Mouse (Mus musculus): ENCODE data around the gene Nkain1.
A peak's percentile ranks its signal among the peaks of the same experiment; 100 is the strongest.

Nkain1 gene

DNA sequence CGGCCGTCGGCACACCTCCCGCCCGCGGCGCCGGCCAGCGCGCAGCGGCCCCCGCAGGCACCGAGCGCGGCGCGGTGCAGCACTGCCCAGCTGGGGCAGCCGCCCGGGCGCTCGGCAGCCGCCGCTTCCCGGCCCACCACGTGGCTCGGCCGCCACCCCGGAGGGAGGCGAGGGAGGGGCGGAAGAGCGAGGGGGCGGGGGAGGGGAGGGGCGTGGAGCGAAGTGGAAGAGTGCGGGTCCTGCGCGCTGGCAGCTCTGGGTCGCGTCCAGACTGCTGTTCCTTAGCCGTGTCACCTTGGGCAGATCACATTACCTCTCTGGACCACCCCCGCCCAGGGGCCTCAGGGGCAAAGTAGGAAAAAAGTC, at the start of gene Nkain1:
TSS of gene Nkain1 (minus strand) at position 126 of the 366 bp plus-strand sequence.
- DNase-seq (ENCODE audit: low spot score) = no peak

DNA sequence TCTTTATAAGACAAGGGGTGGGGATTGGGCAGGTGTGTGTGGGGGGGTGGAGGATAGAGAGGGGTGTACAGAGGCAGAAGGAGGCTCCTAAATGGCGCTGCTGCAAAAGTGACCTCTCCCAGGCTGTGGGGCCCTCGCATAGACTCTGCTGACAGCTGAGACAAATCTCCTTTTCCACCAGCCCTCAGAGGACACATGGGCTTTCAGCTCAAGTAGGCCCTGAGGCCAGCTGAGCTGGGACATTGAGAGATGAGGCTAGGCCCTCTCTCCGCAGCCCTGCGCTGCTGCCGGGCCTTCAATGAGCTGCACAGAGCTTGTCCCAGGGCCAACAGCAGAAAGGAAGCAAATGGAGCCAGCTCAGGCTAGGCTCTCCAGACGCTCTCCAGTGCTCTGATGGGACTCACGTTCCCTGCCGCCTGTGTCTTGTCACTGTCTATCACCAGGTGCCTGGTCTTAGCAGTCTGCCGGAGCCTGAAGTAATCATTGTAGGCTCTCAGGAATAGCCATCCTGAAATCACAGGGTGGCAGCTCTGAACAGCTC, 4.8 kb upstream of the Nkain1 start:
- no peak for DNase-seq (ENCODE audit: low spot score)

DNA sequence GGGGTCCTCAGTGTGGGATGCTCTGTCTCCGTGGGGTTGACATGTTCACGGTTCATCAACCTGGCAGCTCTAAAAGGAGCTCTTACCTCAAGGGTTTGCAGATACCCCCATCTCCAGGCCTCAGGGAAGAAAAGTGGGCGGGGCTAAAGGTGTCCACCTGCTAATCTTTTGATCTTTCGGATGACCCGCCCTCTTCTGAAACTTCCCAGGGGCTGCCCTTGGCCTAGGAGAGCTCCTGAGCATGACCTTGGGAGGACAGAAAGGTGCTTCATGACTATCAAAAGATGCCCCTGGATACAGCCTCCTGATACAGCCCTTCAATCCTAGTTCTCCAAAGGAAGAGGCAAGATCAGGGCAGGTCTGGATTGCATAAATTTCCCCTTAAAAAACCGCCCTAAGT, 3.1 kb upstream of the Nkain1 start:
- DNase-seq (ENCODE audit: low spot score) = no peak

DNA sequence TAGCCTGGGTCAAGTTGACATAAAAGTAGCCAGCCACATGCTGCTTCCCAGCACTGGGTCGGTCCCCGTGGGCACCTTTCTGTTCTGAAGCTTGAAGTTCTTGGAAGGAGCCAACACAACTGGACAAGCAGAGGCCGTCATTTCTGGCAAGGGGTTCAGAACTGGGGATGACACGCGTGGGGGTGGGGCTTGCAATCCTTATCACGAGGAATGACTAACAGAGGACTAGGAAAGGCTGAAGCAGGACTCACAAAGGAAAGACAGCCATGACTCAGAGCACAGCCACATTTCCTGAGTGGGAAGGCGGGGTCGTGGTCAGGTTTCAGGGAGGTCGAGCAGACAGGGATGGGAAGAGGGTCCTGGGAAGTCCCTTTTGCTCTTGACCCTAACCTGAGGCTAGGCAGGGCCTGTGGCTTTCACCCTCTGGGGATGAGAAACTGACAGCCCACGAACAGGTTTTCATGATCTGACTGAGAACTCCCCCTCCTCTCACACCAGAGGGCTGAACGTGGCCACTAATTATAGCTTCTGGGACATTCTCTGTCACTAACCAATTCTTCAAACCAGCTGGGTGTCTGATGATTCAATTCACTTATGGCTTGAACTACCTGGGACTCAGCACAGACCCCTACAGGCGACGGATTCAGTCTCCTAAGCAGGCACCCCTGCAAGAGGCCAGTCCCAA, 2.4 kb upstream of the Nkain1 start:
- peak; percentile 13 for DNase-seq (ENCODE audit: low spot score)

DNA sequence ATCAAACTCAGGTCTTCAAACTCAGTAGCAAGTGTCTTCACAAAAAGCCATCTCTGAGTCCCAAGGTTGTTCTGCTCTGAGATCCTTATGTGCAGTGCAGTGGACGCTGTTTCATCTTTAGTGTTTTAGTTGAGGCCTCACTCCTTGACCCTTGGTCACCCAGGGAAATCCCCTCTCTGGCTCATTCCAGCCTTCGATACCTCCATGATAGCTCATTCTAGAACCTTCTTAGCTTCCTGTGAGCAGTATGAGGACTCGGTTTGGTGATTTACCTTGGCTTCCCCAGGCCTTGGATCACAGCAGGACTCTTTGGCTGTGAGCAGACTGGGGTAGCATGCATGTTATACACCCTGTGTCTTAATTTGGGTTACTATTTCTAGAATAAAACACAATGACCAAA, 1.6 kb upstream of the Nkain1 start:
- no peak for DNase-seq (ENCODE audit: low spot score)

DNA sequence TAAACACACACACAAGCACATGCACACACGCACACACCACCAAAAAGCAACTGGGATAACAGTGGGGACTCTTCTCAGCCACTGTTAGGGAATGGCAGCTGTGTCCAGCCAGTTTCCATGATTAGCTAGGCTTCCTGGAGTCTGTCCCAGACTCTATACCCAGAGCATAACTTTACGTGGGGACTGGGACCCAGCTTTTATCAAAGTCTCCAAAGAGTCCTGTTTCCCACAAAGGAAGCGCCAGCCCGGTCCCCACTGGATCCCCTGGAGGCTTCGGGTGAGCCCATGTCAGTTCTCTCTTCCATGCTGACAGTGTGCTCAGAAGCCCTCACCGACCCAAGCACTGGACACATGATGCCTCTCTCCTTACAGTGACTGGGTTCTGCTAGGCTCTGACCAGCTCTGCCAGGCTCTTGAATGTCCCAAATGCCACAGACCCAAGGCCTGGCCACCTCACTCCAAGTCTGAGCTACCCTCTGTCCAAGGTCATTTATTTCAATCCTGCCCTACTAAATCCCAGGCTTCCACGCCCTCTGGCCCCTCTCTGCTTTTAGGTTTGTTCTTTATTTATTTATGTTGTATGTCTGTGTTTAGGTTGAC, 988 bp upstream of the Nkain1 start:
- no peak for DNase-seq (ENCODE audit: low spot score)

DNA sequence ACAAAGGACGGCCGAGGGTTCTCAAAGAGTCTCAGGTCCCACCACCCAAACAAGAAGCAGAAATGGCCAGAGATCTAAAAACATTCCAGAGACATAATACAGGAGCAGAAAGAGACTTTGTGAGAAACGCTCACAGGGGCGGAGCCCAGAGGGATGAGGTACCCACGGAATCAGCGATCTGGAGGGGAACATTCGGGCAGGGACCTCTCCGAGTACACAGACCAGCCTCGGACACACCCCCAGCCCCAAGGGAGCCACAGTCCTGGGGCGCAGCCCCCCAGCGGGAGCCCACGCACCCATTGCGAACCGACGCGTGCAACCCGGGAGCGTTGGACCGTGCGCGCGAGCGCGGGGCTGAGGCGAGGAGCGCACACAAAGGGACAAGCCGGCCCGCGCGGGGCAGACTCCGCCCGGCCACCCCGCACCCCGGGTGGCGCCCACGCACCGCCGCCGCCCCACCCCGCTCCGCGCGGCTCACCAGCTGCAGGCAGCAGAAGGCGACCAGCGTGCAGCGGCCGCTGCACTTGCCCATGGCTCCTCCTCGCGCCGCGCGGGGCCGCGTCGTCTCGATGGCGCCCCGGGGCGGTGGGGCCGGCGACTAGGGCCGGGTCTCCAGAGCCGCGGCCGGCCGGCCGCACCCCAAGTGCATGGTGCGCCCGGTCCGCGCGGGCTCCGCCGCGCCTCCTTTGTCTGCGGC, 474 bp downstream of the Nkain1 start:
- no peak for DNase-seq (ENCODE audit: low spot score)

DNA sequence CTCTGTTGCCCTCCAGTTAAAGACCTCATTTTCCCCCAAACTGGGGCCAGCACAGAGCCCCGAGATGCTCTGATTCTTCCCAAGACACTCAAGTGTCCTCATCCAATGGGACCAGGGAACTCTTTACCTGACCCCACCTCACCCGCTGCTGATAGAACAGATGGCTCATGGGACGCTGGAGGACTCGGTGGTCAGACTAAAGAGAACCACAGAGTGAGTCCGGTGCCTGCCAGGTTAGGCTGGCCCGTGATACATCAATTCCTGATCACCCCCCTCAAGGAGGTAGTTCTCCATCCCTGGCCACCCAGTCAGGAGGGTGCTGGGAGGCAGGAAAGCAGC, 992 bp downstream of the Nkain1 start:
- no peak for DNase-seq (ENCODE audit: low spot score)

DNA sequence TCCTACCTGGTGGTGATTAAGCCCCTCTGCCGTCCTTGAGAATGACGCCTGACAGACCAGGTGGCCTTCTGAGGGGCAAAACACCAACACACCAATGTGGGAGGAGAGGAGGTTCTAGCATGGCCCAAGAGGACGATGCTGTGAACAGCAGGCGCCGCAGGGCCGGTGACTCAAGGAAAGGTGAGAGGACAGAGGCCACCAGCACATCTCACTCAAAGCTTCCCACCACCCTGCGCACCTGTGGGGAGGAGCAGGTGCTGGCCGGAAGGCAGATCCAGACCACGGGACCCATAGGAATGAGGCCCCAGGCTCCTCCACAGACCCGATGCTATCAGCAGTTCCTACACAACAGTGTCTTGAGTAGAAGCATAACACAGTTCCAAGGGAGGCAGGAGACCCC, 1.4 kb downstream of the Nkain1 start:
- no peak for DNase-seq (ENCODE audit: low spot score)

DNA sequence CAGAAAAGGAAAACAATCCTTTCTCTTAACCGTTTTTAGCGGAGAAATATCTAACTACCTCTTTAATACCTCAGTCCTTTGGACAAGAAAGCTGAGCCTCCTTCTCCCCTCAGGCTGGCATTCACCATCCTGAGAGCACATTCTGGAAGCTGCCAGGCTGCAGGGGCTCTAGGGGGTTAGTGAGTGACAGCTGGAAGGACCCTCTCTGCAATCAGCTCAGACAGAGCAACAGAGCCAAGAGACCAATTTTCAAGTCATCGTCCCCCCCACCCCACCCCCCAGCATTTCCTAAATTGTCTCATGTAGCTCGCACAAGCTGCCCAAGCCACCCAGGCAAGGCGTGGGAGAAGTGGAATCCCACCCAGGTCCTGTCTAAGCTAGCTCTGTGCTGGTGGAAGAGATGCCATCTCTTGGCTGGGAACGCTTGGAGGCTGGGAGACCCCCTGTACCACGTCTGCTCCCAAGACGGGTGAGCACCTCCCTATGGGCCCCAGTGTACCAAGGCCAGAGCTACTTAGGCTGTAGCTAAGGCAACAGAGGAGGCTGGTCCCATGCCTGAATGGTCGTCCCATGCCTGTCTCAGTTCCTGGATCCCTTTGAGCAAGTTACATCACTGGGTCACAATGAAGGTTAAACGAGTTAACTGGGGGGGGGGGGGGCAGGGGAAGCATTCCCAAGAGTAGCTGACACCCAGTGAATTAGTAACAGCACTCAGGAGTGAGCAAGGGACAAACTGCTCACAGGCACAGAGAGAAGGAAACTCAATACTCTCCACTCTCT, 2.8 kb downstream of the Nkain1 start:
- no peak for DNase-seq (ENCODE audit: low spot score)

DNA sequence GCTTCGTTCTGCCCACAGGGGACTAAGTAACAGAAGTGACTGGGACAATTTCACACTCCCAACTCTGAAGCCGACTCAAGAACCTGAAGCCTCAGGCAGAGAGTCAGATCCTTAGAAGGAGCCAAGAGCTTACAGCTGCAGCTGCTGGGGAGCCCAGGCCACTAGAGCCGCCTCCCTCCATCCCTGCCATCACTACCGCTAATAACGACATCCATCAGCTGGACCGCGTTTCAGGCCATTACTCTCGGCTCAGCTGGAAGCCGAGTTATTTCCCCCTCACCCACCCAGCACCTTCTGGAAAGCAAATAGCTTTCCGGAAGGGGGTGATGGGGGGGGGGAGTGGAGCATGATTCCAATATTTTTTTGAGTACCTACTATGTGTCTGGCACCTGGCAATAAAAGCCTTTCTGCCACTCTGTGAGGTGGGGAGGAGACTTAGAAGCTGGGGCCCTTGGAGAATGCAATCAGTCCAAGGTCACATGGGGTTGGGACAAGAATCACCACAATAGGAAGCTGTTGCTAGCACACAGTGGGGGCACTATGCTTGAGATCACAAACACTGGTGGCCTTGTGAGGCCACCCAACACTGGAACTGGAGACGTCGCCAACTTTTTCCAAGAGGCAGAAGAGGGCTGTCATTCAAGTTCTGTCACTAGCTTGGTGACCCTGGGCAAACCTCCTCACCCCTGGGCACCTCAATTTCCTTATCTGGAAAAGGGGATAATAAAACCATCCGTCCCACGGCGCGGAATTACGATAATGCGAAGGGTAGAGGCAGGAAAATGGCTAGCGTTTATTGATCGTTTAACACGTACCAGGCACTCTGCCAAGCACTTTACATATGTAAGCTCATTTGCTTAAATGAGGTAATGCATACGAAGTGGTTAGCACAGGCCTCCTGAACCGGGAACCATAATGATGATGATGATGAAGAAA, 5.7 kb downstream of the Nkain1 start:
- no peak for DNase-seq (ENCODE audit: low spot score)

DNA sequence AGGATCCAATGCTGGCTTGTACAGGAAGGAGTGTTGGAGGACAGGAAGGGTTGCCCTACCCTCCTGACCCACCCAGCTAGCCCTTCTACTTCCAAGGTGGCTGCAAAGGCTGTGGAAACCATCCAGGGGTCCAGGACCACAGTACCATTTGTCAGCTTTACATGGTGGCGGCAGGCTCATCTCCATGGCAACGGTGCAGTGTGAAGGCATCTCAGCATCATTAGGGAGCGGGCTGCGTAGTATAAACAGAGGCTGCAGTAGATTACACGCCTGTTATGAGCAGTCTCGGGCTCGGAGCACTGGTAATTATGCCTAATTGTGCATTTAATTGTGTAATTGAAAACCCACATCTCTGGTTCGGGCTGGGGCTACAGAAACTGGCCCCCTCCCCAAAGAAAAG, 10.2 kb downstream of the Nkain1 start:
- DNase-seq (ENCODE audit: low spot score) = no peak

DNA sequence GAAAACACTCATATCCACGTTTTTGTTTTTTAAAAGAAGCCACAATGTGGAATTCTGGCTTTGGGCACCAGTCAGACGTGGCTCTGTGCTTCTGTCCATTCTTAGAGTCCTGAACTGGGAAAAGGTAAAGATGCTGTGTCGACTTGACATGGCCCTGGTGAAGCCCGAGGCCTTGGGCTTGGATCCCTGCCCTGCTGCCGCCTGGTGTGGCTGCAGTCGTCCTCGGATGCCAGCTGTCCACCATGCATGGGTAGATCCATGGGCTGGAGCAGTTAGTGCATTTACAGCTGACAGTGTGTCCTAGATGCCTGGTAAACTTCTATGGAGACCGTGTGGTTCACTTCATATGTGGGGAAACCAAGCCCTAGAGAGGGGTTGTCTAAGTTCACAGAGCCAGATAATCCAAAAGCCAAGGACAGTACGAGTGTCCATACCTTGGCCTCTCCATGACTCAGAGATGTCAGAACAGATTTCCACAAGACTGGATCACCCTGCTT, 10.7 kb downstream of the Nkain1 start:
- no peak for DNase-seq (ENCODE audit: low spot score)

DNA sequence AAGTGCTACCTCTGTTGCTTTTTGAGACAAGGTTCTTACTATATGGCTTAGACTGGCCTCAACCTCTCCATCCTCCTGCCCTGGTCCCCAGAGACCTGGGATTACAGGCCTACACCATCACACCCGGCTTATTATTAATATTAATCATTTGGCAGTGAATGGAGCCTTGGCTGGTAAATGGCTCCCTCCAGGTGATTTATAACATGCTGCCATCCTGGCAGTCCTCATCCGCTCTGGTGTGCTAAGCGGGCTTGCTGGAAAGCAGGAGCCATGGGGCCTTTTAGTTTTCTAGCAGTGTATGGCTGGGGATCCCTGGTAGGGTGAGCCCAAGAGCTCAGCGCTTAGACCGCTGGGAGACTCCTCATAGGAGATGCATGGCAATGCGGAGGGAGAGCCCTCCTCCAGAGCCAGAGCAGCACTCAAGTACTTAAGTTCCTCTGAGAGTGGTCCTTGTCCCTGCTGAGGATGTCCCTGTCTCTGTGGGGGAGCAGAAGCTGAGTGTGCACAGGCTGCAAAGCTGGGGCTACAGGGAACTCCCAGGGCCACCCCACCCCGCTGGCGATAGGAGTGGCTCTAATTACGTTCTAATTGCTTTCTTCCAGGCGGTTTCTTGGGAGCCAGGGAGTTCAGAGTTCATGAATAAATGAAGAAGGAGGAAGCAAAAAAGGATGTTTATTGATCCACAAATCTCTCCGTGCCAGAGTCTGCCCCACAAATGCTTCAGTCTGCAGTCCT, 13.2 kb downstream of the Nkain1 start:
- no peak for DNase-seq (ENCODE audit: low spot score)

DNA sequence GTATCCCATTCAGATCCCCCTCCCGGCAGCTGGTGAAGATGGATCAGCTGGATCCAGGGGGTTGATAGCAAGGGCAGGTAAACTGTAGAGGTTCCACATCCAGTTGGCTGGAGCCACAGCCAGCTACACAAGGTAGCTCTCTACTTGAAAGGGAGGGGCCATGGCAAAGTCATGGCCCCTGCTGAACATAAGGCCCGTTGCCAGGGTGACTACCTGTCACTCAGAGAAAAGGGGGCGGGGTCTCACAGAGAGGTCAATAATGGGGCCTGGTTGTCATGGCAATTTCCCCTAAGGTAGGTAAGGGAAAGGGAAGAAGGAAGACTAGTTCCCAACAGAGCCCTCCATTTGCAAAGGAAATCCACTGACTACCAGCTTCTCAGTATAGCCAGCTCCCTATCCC, 14.8 kb downstream of the Nkain1 start:
- DNase-seq (ENCODE audit: low spot score) = no peak

DNA sequence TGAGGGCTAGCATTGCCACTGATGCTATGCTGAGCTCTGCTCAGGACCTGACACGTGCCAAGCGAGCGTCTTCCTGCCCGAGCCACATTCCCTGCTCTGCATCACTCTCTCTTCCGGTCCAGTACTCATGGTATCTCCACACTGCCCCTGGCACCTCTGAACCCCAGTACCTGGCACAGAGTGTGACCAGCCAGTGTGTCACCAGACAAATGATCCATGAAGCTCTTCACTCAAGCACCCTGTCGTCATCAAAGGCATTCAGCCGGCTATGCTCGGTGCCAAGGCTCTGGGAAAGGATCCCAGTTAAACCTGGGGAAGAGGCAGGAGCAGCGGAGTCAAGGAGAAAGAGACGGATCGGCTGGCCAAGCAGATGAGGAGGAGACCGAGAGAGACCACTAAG, 16.1 kb downstream of the Nkain1 start:
- DNase-seq (ENCODE audit: low spot score) = no peak

DNA sequence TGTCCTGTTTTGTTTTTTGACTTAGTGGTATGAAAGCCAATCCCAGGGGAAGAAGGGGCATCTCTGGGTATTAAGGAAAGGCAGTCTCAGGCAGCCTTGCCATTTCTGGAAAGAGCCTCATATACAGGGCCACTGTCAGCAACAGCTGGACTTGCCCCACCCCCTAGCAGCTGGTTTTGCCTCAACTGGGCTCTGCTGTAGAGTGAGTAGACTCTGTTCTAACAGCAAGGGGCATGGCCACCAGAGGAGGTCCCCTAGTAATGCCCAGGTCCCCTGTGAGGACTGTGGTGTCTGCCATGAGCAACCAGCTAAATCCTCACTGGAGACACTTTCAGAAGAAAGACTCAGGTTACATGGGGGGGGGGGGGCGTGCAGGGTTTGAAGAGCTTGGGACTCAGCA, 17.0 kb downstream of the Nkain1 start:
- no peak for DNase-seq (ENCODE audit: low spot score)

DNA sequence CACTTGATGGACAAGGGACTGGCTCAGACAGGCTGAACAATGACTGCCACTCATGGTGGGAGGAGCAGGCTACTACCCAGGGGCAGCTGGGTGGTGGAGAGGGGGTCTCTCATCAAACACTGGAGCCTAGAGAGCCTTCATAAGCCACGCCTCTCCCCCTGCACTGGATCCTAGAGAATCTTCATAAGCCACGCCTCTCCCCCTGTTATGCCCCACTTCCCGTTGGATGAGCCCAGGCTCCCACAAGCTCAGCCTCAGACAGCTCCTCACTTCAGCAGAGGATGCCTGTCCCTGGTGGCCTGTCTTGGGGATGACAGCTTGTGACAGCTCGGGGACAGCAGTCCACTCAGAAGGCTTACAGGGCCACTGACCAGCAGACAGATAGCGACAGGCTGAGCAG, 17.7 kb downstream of the Nkain1 start:
- no peak for DNase-seq (ENCODE audit: low spot score)

DNA sequence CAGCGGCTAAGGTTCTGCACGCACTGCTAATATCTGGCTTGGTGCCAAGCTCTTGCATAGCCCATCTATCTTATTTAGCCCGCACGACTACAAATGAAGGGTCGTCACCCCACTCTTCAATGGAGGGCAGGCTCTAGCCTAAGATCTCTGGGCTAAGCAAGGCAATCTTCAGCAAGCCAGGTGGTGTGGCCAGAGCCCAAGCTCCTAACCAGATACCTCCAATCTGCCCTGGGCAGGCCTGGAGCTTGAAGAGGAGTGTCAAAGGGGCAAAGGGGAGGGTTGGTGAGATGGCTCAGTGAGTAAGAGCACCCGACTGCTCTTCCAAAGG, 20.9 kb downstream of the Nkain1 start:
- no peak for DNase-seq (ENCODE audit: low spot score)

DNA sequence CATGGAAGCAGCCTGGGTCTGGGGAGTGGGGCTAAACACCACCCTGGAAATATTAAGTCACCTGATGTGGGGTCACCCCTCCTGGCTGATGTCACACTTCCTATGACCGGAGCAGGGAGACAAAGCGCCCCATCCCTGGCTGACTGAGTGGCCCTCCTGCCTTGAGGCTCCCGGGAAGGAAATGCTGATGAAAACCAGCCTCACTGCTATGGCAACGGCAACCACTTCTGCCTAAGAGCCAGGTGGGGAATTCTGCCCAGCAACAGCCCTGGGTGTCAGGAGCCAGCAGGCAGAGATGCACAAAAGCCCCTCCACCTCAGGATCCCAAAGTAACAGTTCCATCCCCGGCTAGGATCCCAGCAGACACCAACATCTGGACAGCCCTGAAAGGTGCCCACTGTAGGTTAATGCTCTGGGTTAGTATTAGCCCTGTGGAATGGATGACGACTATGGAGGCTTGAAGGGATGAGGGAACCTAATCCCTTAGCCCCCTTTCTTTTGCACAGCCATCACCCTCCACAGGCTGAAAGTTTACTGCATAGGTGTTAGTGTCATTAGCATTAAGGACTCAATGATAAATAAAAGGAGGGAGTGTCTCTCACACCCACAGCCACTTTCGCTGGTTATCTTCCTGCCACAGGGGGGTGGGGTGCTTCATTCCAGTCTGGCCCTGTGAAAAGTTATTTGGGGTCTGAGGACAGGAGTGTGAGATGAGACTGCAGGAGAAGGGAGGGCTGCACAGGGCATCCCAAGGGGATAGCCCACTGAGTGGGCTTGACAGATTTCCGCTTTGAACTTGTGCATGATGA, 21.5 kb downstream of the Nkain1 start:
- DNase-seq (ENCODE audit: low spot score) = no peak
